25 mouse cellular contexts compared by ENCODE assay signal in the genomic region with DNA sequence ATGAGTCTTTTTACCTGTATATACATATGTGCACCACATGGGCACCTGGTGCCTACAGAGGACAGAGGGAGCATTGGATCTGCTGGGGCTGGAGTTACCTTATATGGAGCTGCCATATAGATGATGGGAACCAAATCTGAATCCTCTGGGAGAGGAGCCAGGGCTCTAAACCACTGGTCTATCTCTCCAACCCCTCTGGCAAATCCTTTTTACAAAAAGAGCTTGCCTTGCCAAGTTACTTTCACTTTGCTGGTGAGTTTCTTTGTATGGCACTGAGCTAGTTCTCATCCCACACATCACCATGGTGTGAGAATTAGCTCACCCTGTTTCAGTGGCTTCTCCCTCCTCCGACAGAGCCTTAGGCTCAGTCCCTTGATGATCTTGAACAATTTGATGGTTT. TPM values are rescaled to one million over a fixed set of nuclear protein-coding genes. Genes with fewer than 3 reads are reported as not detected.
DNase-seq lines count a peak whose midpoint lies in the region; ATAC-seq and TF ChIP-seq lines count a peak whose summit lies in the region.
"Had no signal": no experiment of that assay in that cellular context is flagged by ENCODE, and none has a peak within 500 bp of the region (broad histone marks: within the 10 kb centered on the region; RNA-seq: fewer than 3 reads in every experiment).

No protein-coding gene starts in this region.

- no peak overlapping the region for H3K9ac ChIP-seq in heart, embryonic 16.5 days (ENCODE audit: low read length)
- H3K9ac ChIP-seq in neural tube, embryonic 13.5 days: no peak overlapping the region
- no peak overlapping the region for H3K9ac ChIP-seq in neural tube, embryonic 15.5 days (replicated peaks)
- H3K9ac ChIP-seq: embryonic facial prominence, embryonic 13.5 days; heart, embryonic 13.5 days; stomach, embryonic 15.5 days had no signal

- WGBS in heart, embryonic 16.5 days: 58% methylated on average over 1 of the region's 1 CpGs
- WGBS in neural tube, embryonic 13.5 days: 79% methylated on average over 1 of the region's 1 CpGs
- WGBS in neural tube, embryonic 15.5 days: 78% methylated on average over 1 of the region's 1 CpGs

- H3K4me1 ChIP-seq in heart, embryonic 16.5 days (ENCODE audit: control insufficient read depth, insufficient read depth, low read length): peaks cover 42% of the 10 kb centered on the region
- peaks cover 45% of the 10 kb centered on the region for H3K4me1 ChIP-seq in neural tube, embryonic 13.5 days (replicated peaks)
- peaks cover 29% of the 10 kb centered on the region for H3K4me1 ChIP-seq in neural tube, embryonic 15.5 days

- no peak overlapping the region for H3K4me3 ChIP-seq in heart, embryonic 16.5 days (ENCODE audit: low read length)
- no peak overlapping the region for H3K4me3 ChIP-seq in neural tube, embryonic 13.5 days
- H3K4me3 ChIP-seq in neural tube, embryonic 15.5 days (replicated peaks): no peak overlapping the region
- no peak overlapping the region for H3K4me3 ChIP-seq in myocyte
- H3K4me3 ChIP-seq: embryonic facial prominence, embryonic 13.5 days; heart, embryonic 13.5 days; limb, embryonic 10.5 days; stomach, embryonic 15.5 days had no signal

- no peak for TF ChIP-seq POLR2A in myocyte (IDR thresholded peaks at IDR 0.05; ENCODE audit: insufficient read length, low read depth)

- no peaks in the 10 kb centered on the region for H3K27me3 ChIP-seq in heart, embryonic 16.5 days (ENCODE audit: control insufficient read depth, insufficient read depth, low read length)
- no peaks in the 10 kb centered on the region for H3K27me3 ChIP-seq in neural tube, embryonic 13.5 days
- H3K27me3 ChIP-seq in neural tube, embryonic 15.5 days (replicated peaks): no peaks in the 10 kb centered on the region
- peaks cover 14% of the 10 kb centered on the region for H3K27me3 ChIP-seq in myocyte (ENCODE audit: control insufficient read depth, insufficient read depth, insufficient read length)
- H3K27me3 ChIP-seq: embryonic facial prominence, embryonic 13.5 days; heart, embryonic 13.5 days; stomach, embryonic 15.5 days had no signal

- H3K27ac ChIP-seq in heart, embryonic 16.5 days (ENCODE audit: low read length): peak overlapping the region; percentile 27; the same call in 1 of the 2 replicates
- H3K27ac ChIP-seq in neural tube, embryonic 13.5 days (replicated peaks): 0 out of 2 replicates have a peak overlapping the region, but pooled peaks have one; percentile 4
- no peak overlapping the region for H3K27ac ChIP-seq in neural tube, embryonic 15.5 days (replicated peaks)
- H3K27ac ChIP-seq: embryonic facial prominence, embryonic 13.5 days; heart, embryonic 13.5 days; limb, embryonic 10.5 days; macrophage; stomach, embryonic 15.5 days had no signal

- no peak overlapping the region for H3ac ChIP-seq in myocyte (ENCODE audit: control insufficient read depth, insufficient read length)

- peaks cover 12% of the 10 kb centered on the region; the same call in 1 of the 2 replicates for H3K36me3 ChIP-seq in heart, embryonic 16.5 days (ENCODE audit: control insufficient read depth, insufficient read depth)
- H3K36me3 ChIP-seq in neural tube, embryonic 13.5 days: peaks cover 30% of the 10 kb centered on the region
- peaks cover 5% of the 10 kb centered on the region; the same call in 1 of the 2 replicates for H3K36me3 ChIP-seq in neural tube, embryonic 15.5 days
- H3K36me3 ChIP-seq in myocyte (ENCODE audit: control insufficient read depth, insufficient read depth): no peaks in the 10 kb centered on the region

- ATAC-seq in heart, embryonic 16.5 days (replicated peaks; ENCODE audit: extremely low read depth, insufficient read depth, low FRiP score): no peak
- no peak for ATAC-seq in neural tube, embryonic 13.5 days (ENCODE audit: low read depth)
- no peak for ATAC-seq in neural tube, embryonic 15.5 days (ENCODE audit: low FRiP score)
- ATAC-seq: forebrain, embryonic 14.5 days; lung, postnatal 0 days; midbrain, embryonic 16.5 days had no signal

- no peaks in the 10 kb centered on the region for H3K9me3 ChIP-seq in heart, embryonic 16.5 days (replicated peaks; ENCODE audit: control insufficient read depth, low read length)
- H3K9me3 ChIP-seq in neural tube, embryonic 13.5 days: no peaks in the 10 kb centered on the region
- no peaks in the 10 kb centered on the region for H3K9me3 ChIP-seq in neural tube, embryonic 15.5 days (replicated peaks)
- H3K9me3 ChIP-seq: embryonic facial prominence, embryonic 13.5 days; heart, embryonic 13.5 days; limb, embryonic 10.5 days; stomach, embryonic 15.5 days had no signal

- H3K4me2 ChIP-seq in heart, embryonic 16.5 days (ENCODE audit: low read depth, low read length): no peak overlapping the region
- no peak overlapping the region for H3K4me2 ChIP-seq in neural tube, embryonic 13.5 days
- no peak overlapping the region for H3K4me2 ChIP-seq in neural tube, embryonic 15.5 days
- H3K4me2 ChIP-seq in myocyte (ENCODE audit: low read depth): peak overlapping the region; percentile 6
- H3K4me2 ChIP-seq: embryonic facial prominence, embryonic 13.5 days; heart, embryonic 13.5 days; stomach, embryonic 15.5 days had no signal

- no peaks in the 10 kb centered on the region for H3K79me2 ChIP-seq in myocyte (ENCODE audit: control insufficient read depth, insufficient read depth)

- DNase-seq in heart, adult 11 months: no peak
- DNase-seq in right cerebral cortex, postnatal 25 days: no peak
- DNase-seq in cerebellum, postnatal 14 days: no peak
- DNase-seq: adrenal gland, postnatal 10 days; B cell, adult 2 months; cerebellum, adult 2 months; cerebellum, postnatal 36 days; embryo, embryonic 11 days; heart, postnatal 4 days; kidney, adult 8-10 months; kidney, postnatal 14 days; liver; right cerebral cortex, adult 18-20 months had no signal

TF ChIP-seq in myocyte, 11 proteins besides CTCF, POLR2A, EP300 and RAD21:
- no peak for TF ChIP-seq MYOD1 (IDR thresholded peaks at IDR 0.05; ENCODE audit: control insufficient read depth in 1 of 3, insufficient read length in 2 of 3, low read depth in 2 of 3)
- no peak for TF ChIP-seq MAX (IDR thresholded peaks at IDR 0.05; ENCODE audit: low read depth)
- no peak for TF ChIP-seq SRF (IDR thresholded peaks at IDR 0.05; ENCODE audit: control insufficient read depth, insufficient read length, low read depth)
- no peak for TF ChIP-seq CEBPB (IDR thresholded peaks at IDR 0.05; ENCODE audit: insufficient read depth, poor library complexity, severe bottlenecking)
- TF ChIP-seq MYOG (IDR thresholded peaks at IDR 0.05; ENCODE audit: control insufficient read depth in 1 of 3, insufficient read depth in 1 of 3, insufficient read length in 2 of 3, low read depth in 2 of 3): no peak
- TF ChIP-seq TCF3 (IDR thresholded peaks at IDR 0.05; ENCODE audit: insufficient read length, low read depth): no peak
- TF ChIP-seq E2F4 (IDR thresholded peaks at IDR 0.05; ENCODE audit: insufficient read depth): no peak
- TF ChIP-seq USF1 (IDR thresholded peaks at IDR 0.05; ENCODE audit: low read depth): no peak
- no peak for TF ChIP-seq TCF12 (IDR thresholded peaks at IDR 0.05; ENCODE audit: insufficient read depth, poor library complexity, severe bottlenecking)
- TF ChIP-seq REST (IDR thresholded peaks at IDR 0.05; ENCODE audit: insufficient read depth, insufficient read length): no peak
- TF ChIP-seq POLR2AphosphoS2 (IDR thresholded peaks at IDR 0.05; ENCODE audit: insufficient read length, low read depth): no peak
TF ChIP-seq in myocyte: peak in this region for 0.

RNA-seq across cellular contexts. Expression of a gene that starts 8.3 kb away (rescaled TPM):
- polyA plus RNA-seq in heart, embryonic 16.5 days (2015; fragmentation: Nextera tagmentation; extraction: Ambion mirVana): 33.1 and 33.5 TPM in 2 replicates
- 40.9 and 47.2 TPM in 2 replicates for polyA plus RNA-seq in neural tube, embryonic 13.5 days (2015; fragmentation: Nextera tagmentation; extraction: Ambion mirVana)
- 18.8 and 29.9 TPM in 2 replicates for polyA plus RNA-seq in neural tube, embryonic 15.5 days (2015; fragmentation: Nextera tagmentation; extraction: Ambion mirVana)
- polyA plus RNA-seq in myocyte (2012; fragmentation: generic; extraction: Trizol): 0.26 TPM

RNA-seq across cellular contexts. Expression of a gene that starts 57.4 kb away (rescaled TPM):
- polyA plus RNA-seq in heart, embryonic 16.5 days (2015; fragmentation: Nextera tagmentation; extraction: Ambion mirVana): 60.9 and 69.8 TPM in 2 replicates
- polyA plus RNA-seq in neural tube, embryonic 13.5 days (2015; fragmentation: Nextera tagmentation; extraction: Ambion mirVana): 140 and 154 TPM in 2 replicates
- 102 and 109 TPM in 2 replicates for polyA plus RNA-seq in neural tube, embryonic 15.5 days (2015; fragmentation: Nextera tagmentation; extraction: Ambion mirVana)
- polyA plus RNA-seq in myocyte (2012; fragmentation: generic; extraction: Trizol): 26.5 TPM

Comparison
In these comparisons a context has a peak if more than half of its experiments do, and no peak if none do; other contexts are left out.
1. RNA of a gene that starts 8.3 kb away (polyA plus RNA-seq): 40.9 to 47.2 TPM in neural tube, embryonic 13.5 days, 33.1 to 33.5 TPM in heart, embryonic 16.5 days and 18.8 to 29.9 TPM in neural tube, embryonic 15.5 days; 0.26 TPM in myocyte (single experiment); every median in the first group is over 10 times any median in the second.